Mouse (Mus musculus): Measurements from ENCODE around the gene Mpc1. TPM values are rescaled to one million over a fixed set of nuclear protein-coding genes. Genes with fewer than 3 reads are reported as not detected.
A peak's percentile ranks its signal among the peaks of the same experiment; 100 is the strongest.

Mpc1 gene
- polyA plus RNA-seq (2015; fragmentation: Nextera tagmentation; extraction: Ambion mirVana): 196 and 202 TPM in 2 replicates

DNA sequence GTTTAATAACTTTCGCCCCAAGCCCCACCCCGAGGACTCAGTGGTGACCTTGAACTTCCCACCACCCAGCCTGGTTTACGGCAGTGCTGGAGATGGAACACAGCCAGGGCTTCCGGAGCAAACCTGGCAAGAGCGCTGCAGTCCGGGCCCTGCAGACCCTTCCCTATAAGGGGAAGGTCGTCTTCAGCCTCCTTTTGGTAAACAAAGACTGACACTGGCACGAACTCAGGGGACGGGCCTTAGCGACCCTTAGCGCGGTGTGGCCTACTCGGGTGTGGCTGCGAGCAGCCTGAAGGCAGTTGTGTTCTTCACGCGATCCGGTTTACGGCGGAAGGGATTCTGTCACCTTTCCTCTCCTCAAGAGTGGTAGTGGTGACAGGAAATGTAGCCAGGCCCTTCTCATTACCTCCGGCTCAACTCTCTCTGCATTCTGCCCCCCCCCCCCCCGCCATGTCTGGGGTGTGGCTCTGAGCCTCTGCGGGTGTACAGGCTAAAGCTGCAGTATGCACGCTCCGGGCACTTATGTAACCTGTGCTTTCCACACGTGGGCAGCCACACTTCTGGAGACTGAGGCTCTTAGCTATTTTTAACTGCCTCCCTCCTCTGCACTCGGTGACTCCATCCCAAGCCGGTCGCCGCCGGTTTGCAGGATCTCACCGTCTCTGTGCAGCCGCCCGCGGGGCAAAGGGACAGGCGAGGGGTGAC, at the start of gene Mpc1:
Gene Mpc1 (plus strand): TSS at position 84 of the 705 bp plus-strand sequence.
- H3K4me1 ChIP-seq (replicated peaks; ENCODE audit: control insufficient read depth, insufficient read depth, low read length): peaks cover 4% of the 10 kb centered on the region; the same call in 1 of the 2 replicates
- peak; percentile 82 for ATAC-seq (ENCODE audit: low read depth)
- no peaks in the 10 kb centered on the region for H3K9me3 ChIP-seq (ENCODE audit: control insufficient read depth, low read length)
- no peaks in the 10 kb centered on the region for H3K36me3 ChIP-seq (ENCODE audit: control insufficient read depth, insufficient read depth, low read length)
- no peaks in the 10 kb centered on the region for H3K27me3 ChIP-seq (ENCODE audit: control insufficient read depth, insufficient read depth, low read depth, low read length)
- WGBS: under 1% methylated on average over 30 of the region's 35 CpGs
- H3K4me3 ChIP-seq (ENCODE audit: low read length): peak within 1 kb of the TSS; percentile 90
- H3K27ac ChIP-seq (ENCODE audit: low read length): peak within 1 kb of the TSS; percentile 99
- H3K9ac ChIP-seq (ENCODE audit: low read length): peak within 1 kb of the TSS; percentile 92
- peak within 1 kb of the TSS; percentile 93 for H3K4me2 ChIP-seq (ENCODE audit: low read depth, low read length)

DNA sequence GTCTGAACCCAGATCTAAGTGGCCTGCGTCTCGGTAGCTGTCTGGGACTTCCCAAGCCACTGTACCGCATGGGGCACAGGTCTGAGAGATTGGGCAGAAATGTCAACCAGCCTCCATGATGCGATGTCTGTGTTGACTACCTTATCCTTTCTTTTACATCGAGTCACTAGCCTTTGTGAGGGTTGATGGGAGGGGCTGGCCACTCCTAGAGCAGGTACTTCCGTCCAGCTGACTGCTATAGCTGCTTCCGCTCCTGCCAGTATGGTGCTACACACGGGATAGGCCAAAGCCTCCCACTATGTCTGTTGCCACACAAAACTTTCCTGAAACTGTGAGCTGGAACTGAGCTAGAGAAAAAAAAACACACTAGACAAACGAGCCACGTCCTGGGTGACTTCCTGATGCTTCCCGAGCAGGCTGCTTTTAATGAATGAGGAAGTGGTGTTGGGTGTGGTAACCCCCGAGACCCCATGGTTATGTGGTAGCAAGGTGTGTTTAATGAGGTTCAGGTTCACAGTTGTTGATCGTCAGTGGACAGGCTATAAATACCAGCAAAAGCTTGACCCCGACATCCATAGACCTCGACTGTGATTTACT, 49.0 kb upstream of the Mpc1 start:
- Histone ChIP-seq H3K4me1 (replicated peaks; ENCODE audit: control insufficient read depth, insufficient read depth, low read length) (no peaks in the 10 kb centered on the region; the same call in 1 of the 2 replicates), H3K27me3 (ENCODE audit: control insufficient read depth, insufficient read depth, low read depth, low read length) (no peaks in the 10 kb centered on the region), H3K9ac (ENCODE audit: low read length) (no peak overlapping the region), H3K36me3 (ENCODE audit: control insufficient read depth, insufficient read depth, low read length) (no peaks in the 10 kb centered on the region), H3K4me3 (ENCODE audit: low read length) (no peak overlapping the region), H3K9me3 (ENCODE audit: control insufficient read depth, low read length) (no peaks in the 10 kb centered on the region), H3K27ac (ENCODE audit: low read length) (no peak overlapping the region), H3K4me2 (ENCODE audit: low read depth, low read length) (no peak overlapping the region)
- 55% methylated on average over 15 of the region's 15 CpGs for WGBS
- no peak for ATAC-seq (ENCODE audit: low read depth)

DNA sequence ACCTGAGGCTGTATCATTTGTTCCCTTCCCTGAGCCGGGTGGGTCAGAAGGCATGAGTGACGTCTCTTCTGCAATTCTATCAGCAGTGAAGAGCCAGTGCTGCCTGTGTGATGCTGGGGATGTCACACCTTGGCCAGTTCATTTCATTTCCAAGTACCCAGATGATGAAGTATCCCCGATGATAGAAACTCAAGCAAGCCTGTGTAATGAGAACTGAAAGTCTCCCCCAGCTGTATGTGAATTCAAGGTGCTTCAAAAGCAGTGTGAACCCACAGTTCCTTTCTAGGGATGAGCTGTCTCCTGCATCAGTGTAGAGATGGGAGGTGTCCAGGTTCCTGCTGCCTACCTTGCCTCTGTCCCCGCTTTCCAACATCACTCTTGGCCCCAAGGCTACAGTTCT, 48.2 kb upstream of the Mpc1 start:
- no peak overlapping the region for H3K4me2 ChIP-seq (ENCODE audit: low read depth, low read length)
- no peaks in the 10 kb centered on the region for H3K36me3 ChIP-seq (ENCODE audit: control insufficient read depth, insufficient read depth, low read length)
- H3K4me3 ChIP-seq (ENCODE audit: low read length): no peak overlapping the region
- H3K4me1 ChIP-seq (replicated peaks; ENCODE audit: control insufficient read depth, insufficient read depth, low read length): no peaks in the 10 kb centered on the region; the same call in 1 of the 2 replicates
- H3K9me3 ChIP-seq (ENCODE audit: control insufficient read depth, low read length): no peaks in the 10 kb centered on the region
- H3K9ac ChIP-seq (ENCODE audit: low read length): no peak overlapping the region
- no peak overlapping the region for H3K27ac ChIP-seq (ENCODE audit: low read length)
- WGBS: 79% methylated on average over 4 of the region's 4 CpGs
- no peaks in the 10 kb centered on the region for H3K27me3 ChIP-seq (ENCODE audit: control insufficient read depth, insufficient read depth, low read depth, low read length)
- no peak for ATAC-seq (ENCODE audit: low read depth)

DNA sequence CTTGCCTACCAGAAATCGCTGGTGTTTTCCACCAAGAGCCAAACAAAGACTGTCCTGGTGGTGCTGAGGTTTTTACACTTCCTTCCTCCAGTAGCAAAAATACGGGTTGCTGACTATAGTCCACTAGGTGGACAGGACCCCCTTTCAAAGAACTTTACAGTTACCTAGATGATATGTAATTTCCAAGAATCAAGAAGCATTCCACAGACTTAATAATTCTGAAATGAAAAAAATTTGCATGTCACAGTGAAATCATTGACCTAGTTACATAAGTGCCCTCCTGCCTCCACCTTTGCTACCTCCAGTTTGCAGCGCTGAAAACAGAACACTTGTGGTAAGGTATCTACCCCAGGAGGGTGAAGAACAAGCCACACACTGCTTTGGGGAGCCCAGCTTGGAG, 47.0 kb upstream of the Mpc1 start, which contains the start of gene Ccr6:
Gene Ccr6 (plus strand): TSS at position 301 of the 400 bp plus-strand sequence.
- no peaks in the 10 kb centered on the region for H3K27me3 ChIP-seq (ENCODE audit: control insufficient read depth, insufficient read depth, low read depth, low read length)
- H3K4me2 ChIP-seq (ENCODE audit: low read depth, low read length): no peak within 1 kb of the TSS
- no peak for ATAC-seq (ENCODE audit: low read depth)
- no peak within 1 kb of the TSS for H3K9ac ChIP-seq (ENCODE audit: low read length)
- no peaks in the 10 kb centered on the region; the same call in 1 of the 2 replicates for H3K4me1 ChIP-seq (replicated peaks; ENCODE audit: control insufficient read depth, insufficient read depth, low read length)
- 70% methylated on average over 3 of the region's 3 CpGs for WGBS
- H3K4me3 ChIP-seq (ENCODE audit: low read length): no peak within 1 kb of the TSS
- H3K9me3 ChIP-seq (ENCODE audit: control insufficient read depth, low read length): no peaks in the 10 kb centered on the region
- H3K27ac ChIP-seq (ENCODE audit: low read length): no peak within 1 kb of the TSS
- H3K36me3 ChIP-seq (ENCODE audit: control insufficient read depth, insufficient read depth, low read length): no peaks in the 10 kb centered on the region

DNA sequence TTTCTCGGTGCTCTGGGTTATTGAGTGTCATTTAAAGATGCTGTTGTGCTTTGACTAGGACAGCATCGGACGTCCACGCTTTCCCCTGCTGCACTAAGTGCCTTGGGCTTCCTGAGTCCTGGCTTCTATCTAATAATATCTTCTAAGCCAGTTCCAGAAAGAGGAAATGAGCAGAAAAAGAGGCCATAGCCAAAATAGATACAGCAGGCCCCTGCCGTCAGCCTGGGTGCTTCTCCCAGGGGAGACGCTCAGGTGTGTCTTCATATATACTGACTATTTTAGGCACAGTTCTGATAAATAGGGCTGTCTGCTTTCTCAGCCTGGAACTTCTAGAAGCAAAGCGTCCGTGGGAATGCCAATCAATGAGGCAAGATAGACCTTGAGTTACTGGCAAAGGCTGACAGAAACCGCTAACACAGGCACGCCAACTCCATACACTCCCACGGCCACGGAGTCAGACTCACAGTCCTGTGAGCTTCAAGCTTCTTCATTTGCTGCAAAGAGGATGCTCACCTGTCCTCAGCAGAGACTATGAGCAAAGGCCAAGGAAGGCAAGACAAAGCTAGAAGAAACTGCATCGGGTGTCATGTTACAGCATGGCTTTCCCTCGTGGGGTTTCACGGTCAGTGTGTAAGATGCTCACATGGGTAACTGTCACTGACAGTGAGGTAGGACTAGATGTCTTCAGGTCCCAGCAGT, 44.5 kb upstream of the Mpc1 start:
- Histone ChIP-seq H3K9ac (ENCODE audit: low read length) (no peak overlapping the region), H3K4me2 (ENCODE audit: low read depth, low read length) (no peak overlapping the region), H3K27me3 (ENCODE audit: control insufficient read depth, insufficient read depth, low read depth, low read length) (no peaks in the 10 kb centered on the region), H3K36me3 (ENCODE audit: control insufficient read depth, insufficient read depth, low read length) (no peaks in the 10 kb centered on the region), H3K4me1 (replicated peaks; ENCODE audit: control insufficient read depth, insufficient read depth, low read length) (no peaks in the 10 kb centered on the region), H3K27ac (ENCODE audit: low read length) (no peak overlapping the region), H3K9me3 (ENCODE audit: control insufficient read depth, low read length) (no peaks in the 10 kb centered on the region), H3K4me3 (ENCODE audit: low read length) (no peak overlapping the region)
- no peak for ATAC-seq (ENCODE audit: low read depth)
- WGBS: 70% methylated on average over 15 of the region's 15 CpGs

DNA sequence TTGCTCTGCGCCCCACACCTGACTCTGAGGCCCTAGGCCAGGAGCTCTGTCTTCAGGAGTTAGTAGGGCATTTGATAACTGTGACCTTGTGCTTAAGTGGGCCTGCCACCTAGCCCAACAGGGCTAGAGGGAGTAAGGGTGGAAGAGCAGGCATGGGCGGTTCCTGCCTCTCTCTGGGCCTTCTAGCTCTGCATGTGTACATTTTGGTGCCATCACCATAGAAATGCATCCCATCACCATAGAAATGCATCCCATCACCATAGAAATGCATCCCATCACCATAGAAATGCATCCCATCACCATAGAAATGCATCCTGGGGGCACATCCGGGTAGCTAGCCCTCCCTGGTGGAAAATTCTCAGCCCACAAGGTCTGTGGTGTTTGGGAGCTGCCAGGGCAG, 43.1 kb upstream of the Mpc1 start:
- H3K27me3 ChIP-seq (ENCODE audit: control insufficient read depth, insufficient read depth, low read depth, low read length): no peaks in the 10 kb centered on the region
- no peak overlapping the region for H3K27ac ChIP-seq (ENCODE audit: low read length)
- H3K4me1 ChIP-seq (replicated peaks; ENCODE audit: control insufficient read depth, insufficient read depth, low read length): 0 out of 2 replicates have a peak, but pooled peaks cover 2% of the 10 kb centered on the region
- H3K4me2 ChIP-seq (ENCODE audit: low read depth, low read length): no peak overlapping the region
- no peaks in the 10 kb centered on the region for H3K36me3 ChIP-seq (ENCODE audit: control insufficient read depth, insufficient read depth, low read length)
- WGBS: 78% methylated on average over 3 of the region's 3 CpGs
- H3K4me3 ChIP-seq (ENCODE audit: low read length): no peak overlapping the region
- no peak for ATAC-seq (ENCODE audit: low read depth)
- H3K9me3 ChIP-seq (ENCODE audit: control insufficient read depth, low read length): no peaks in the 10 kb centered on the region
- H3K9ac ChIP-seq (ENCODE audit: low read length): no peak overlapping the region

DNA sequence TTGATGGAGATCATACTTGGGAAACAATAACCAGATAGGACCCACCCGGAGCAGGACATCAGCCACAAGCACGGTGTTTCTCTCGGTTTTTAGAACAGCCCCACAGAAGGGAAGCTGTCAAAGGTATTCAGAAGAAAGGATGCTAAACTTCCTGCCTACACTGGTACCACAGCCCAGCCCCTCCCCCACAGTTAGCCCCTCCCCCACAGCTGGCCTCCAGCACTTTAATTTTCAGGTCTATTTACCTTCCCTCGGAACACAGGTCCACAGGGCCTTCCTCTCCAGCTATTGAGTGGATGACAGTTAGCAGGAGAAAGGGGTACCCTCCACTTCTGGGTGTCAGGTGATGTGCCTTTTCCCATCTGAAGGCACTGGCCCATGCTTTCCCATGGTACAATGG, 42.2 kb upstream of the Mpc1 start:
- no peak for ATAC-seq (ENCODE audit: low read depth)
- H3K4me3 ChIP-seq (ENCODE audit: low read length): no peak overlapping the region
- no peaks in the 10 kb centered on the region for H3K36me3 ChIP-seq (ENCODE audit: control insufficient read depth, insufficient read depth, low read length)
- H3K4me2 ChIP-seq (ENCODE audit: low read depth, low read length): no peak overlapping the region
- no peak overlapping the region for H3K9ac ChIP-seq (ENCODE audit: low read length)
- H3K4me1 ChIP-seq (replicated peaks; ENCODE audit: control insufficient read depth, insufficient read depth, low read length): 0 out of 2 replicates have a peak, but pooled peaks cover 4% of the 10 kb centered on the region
- H3K27me3 ChIP-seq (ENCODE audit: control insufficient read depth, insufficient read depth, low read depth, low read length): no peaks in the 10 kb centered on the region
- 47% methylated on average over 4 of the region's 4 CpGs for WGBS
- no peaks in the 10 kb centered on the region for H3K9me3 ChIP-seq (ENCODE audit: control insufficient read depth, low read length)
- H3K27ac ChIP-seq (ENCODE audit: low read length): no peak overlapping the region

DNA sequence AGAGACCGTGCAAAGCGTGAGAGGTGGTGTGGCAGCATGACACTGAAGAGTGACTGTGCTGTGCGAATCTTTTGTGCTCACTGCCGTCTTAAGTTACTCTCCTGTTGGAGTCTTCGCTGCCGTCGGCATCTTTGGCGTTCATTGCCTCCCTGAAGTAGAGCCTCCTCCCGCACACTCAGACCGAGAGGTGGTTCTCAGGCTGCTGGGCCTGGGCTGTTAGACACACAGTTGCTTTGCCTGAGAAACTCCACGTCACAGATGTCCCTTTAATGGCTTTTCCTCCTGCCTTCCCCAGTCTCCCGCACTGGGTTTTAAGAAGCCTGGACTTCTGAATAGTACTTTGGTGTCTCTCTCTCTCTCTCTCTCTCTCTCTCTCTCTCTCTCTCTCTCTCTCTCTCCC, 41.1 kb upstream of the Mpc1 start:
- no peak overlapping the region for H3K4me3 ChIP-seq (ENCODE audit: low read length)
- H3K9ac ChIP-seq (ENCODE audit: low read length): no peak overlapping the region
- H3K4me1 ChIP-seq (replicated peaks; ENCODE audit: control insufficient read depth, insufficient read depth, low read length): peaks cover 4% of the 10 kb centered on the region; the same call in 1 of the 2 replicates
- 76% methylated on average over 12 of the region's 12 CpGs for WGBS
- H3K4me2 ChIP-seq (ENCODE audit: low read depth, low read length): no peak overlapping the region
- no peaks in the 10 kb centered on the region for H3K9me3 ChIP-seq (ENCODE audit: control insufficient read depth, low read length)
- H3K27me3 ChIP-seq (ENCODE audit: control insufficient read depth, insufficient read depth, low read depth, low read length): no peaks in the 10 kb centered on the region
- no peak for ATAC-seq (ENCODE audit: low read depth)
- H3K27ac ChIP-seq (ENCODE audit: low read length): no peak overlapping the region
- H3K36me3 ChIP-seq (ENCODE audit: control insufficient read depth, insufficient read depth, low read length): no peaks in the 10 kb centered on the region

DNA sequence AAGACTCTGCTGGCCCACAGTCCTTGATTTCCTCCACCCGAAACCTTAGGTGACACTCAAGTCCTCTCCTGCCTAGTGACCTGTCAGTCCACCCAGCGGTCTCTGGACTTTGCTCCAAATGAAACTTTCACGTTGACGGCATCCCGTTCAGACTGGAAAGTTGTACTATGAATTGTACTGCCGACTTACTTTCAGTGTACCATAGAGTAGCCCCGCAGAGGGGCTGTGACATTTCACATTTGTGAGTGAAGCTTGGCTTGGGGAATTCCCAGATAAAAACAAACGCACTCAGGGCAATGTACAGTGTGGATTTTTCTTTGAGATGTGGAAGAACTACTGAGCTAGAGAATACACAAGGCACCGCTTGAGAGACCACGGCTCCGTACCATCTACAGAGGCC, 40.5 kb upstream of the Mpc1 start:
- no peaks in the 10 kb centered on the region for H3K27me3 ChIP-seq (ENCODE audit: control insufficient read depth, insufficient read depth, low read depth, low read length)
- H3K9me3 ChIP-seq (ENCODE audit: control insufficient read depth, low read length): no peaks in the 10 kb centered on the region
- no peak overlapping the region for H3K9ac ChIP-seq (ENCODE audit: low read length)
- H3K27ac ChIP-seq (ENCODE audit: low read length): no peak overlapping the region
- H3K4me1 ChIP-seq (replicated peaks; ENCODE audit: control insufficient read depth, insufficient read depth, low read length): peaks cover 4% of the 10 kb centered on the region; the same call in 1 of the 2 replicates
- 83% methylated on average over 11 of the region's 11 CpGs for WGBS
- ATAC-seq (ENCODE audit: low read depth): no peak
- H3K4me2 ChIP-seq (ENCODE audit: low read depth, low read length): no peak overlapping the region
- no peaks in the 10 kb centered on the region for H3K36me3 ChIP-seq (ENCODE audit: control insufficient read depth, insufficient read depth, low read length)
- no peak overlapping the region for H3K4me3 ChIP-seq (ENCODE audit: low read length)
